Mouse (Mus musculus) left cerebral cortex, adult 2 months (tissue): ENCODE measurements around the gene Fam240a. TPM values are rescaled to one million over a fixed set of nuclear protein-coding genes. Genes with fewer than 3 reads are reported as not detected.

Experiments
- DNase-seq, 2 experiments: peaks; one replicate each; pipeline ENCODE4 v3.0.0; 2021 to 2022; ENCODE audit warnings: low spot score in 2 of 2, mixed read lengths in 1 of 2; ENCODE audit errors: extremely low spot score in 1 of 2
- H3K27ac ChIP-seq: fragments of 200-600 bp; 2 replicates; pipeline ENCODE4 v1.8.1; 2022
- H3K4me3 ChIP-seq: fragments of 200-600 bp; 2 replicates; pipeline ENCODE4 v1.8.1; 2022
- CTCF ChIP-seq: fragments of 200-600 bp; IDR thresholded peaks from 2 replicates; pipeline ENCODE4 v1.8.1; 2022; ENCODE audit warnings: antibody characterized with exemption, mild to moderate bottlenecking, moderate library complexity
- intact Hi-C: fragments of 180-260 bp; cut with DNase I; formaldehyde crosslinking; loops from one replicate; pipeline ENCODE4 v1.15.1; 2025
- total RNA-seq, 2 experiments: library from RNA; stranded (reverse); gene quantifications; 2 replicates each; pipeline ENCODE4 v1.2.3; 2021

Fam240a gene
- total RNA-seq, 2 experiments from 2014 or later, result not detected

- DNase-seq, result no peak
- H3K27ac ChIP-seq, result no peak overlapping the region
- intact Hi-C loops, result no loop called here
- peak; percentile 3 for TF ChIP-seq CTCF
- H3K4me3 ChIP-seq, result no peak overlapping the region
Measured at GRCm38 (mm10) chr9:110937506-110938490, 21.1 kb upstream of the Fam240a start.

- no peak for TF ChIP-seq CTCF
- Histone ChIP-seq H3K4me3 (no peak overlapping the region), H3K27ac (peak overlapping the region; percentile 7; the same call in 1 of the 2 replicates)
- DNase-seq, result no peak
- intact Hi-C loops, result no loop called here
Measured at GRCm38 (mm10) chr9:110935941-110936340, 19.3 kb upstream of the Fam240a start.

GRCm38 (mm10) chr9:110933850-110934437 lies 17.3 kb upstream of the Fam240a start:
- no peak for TF ChIP-seq CTCF
- Histone ChIP-seq H3K27ac (peak overlapping the region; percentile 64), H3K4me3 (no peak overlapping the region)
- peak in 1 of 2 experiments; percentile 21 for DNase-seq
- intact Hi-C loops, result no loop called here

GRCm38 (mm10) chr9:110931573-110931972 lies 14.9 kb upstream of the Fam240a start:
- no peak overlapping the region for H3K4me3 ChIP-seq
- no peak overlapping the region for H3K27ac ChIP-seq
- intact Hi-C loops, result no loop called here
- TF ChIP-seq CTCF, result no peak
- no peak for DNase-seq

GRCm38 (mm10) chr9:110922759-110923158 lies 6.1 kb upstream of the Fam240a start:
- TF ChIP-seq CTCF, result peak; percentile 97
- intact Hi-C loops, result loop anchor here (1.0 to 2.0 kb wide), 2 partner anchors 32 to 150 kb away; no protein-coding TSS in a partner anchor
- no peak overlapping the region for H3K4me3 ChIP-seq
- H3K27ac ChIP-seq, result no peak overlapping the region
- DNase-seq, result peak; percentile 64 to 68

- DNase-seq, result no peak
- no peak for TF ChIP-seq CTCF
- no peak overlapping the region for H3K27ac ChIP-seq
- H3K4me3 ChIP-seq, result no peak overlapping the region
- intact Hi-C loops, result no loop called here
Measured at GRCm38 (mm10) chr9:110920665-110921419, 4.2 kb upstream of the Fam240a start.

GRCm38 (mm10) chr9:110915466-110915865 lies 1.2 kb downstream of the Fam240a start:
- intact Hi-C loops, result no loop called here
- no peak for DNase-seq
- no peak for TF ChIP-seq CTCF
- H3K4me3 ChIP-seq, result no peak overlapping the region
- no peak overlapping the region for H3K27ac ChIP-seq

- no peak for TF ChIP-seq CTCF
- H3K27ac ChIP-seq, result no peak overlapping the region
- DNase-seq, result no peak
- no peak overlapping the region for H3K4me3 ChIP-seq
- intact Hi-C loops, result no loop called here
Measured at GRCm38 (mm10) chr9:110914631-110915236, 1.9 kb downstream of the Fam240a start.

- H3K4me3 ChIP-seq, result no peak overlapping the region
- no peak for TF ChIP-seq CTCF
- intact Hi-C loops, result no loop called here
- DNase-seq, result no peak
- H3K27ac ChIP-seq, result no peak overlapping the region
Measured at GRCm38 (mm10) chr9:110909371-110909967, 7.2 kb downstream of the Fam240a start.

- H3K27ac ChIP-seq, result no peak overlapping the region
- TF ChIP-seq CTCF, result no peak
- no peak overlapping the region for H3K4me3 ChIP-seq
- DNase-seq, result no peak
- intact Hi-C loops, result no loop called here
Measured at GRCm38 (mm10) chr9:110908631-110909016, 8.0 kb downstream of the Fam240a start.

- intact Hi-C loops, result no loop called here
- Histone ChIP-seq H3K4me3 (no peak overlapping the region), H3K27ac (no peak overlapping the region)
- DNase-seq, result no peak
- no peak for TF ChIP-seq CTCF
Measured at GRCm38 (mm10) chr9:110907838-110908630, 8.6 kb downstream of the Fam240a start.
